Mouse (Mus musculus) kidney, adult 2 months (tissue): ENCODE results near the gene Ly6g6f.

Source experiments
- CTCF ChIP-seq: fragments of 200-500 bp; conservative IDR thresholded peaks from 2 replicates; pipeline ENCODE4 v1.5.1; 2011; ENCODE audit warnings: low read depth, mild to moderate bottlenecking, control low read depth, low read length, moderate library complexity, mixed read lengths; ENCODE audit not compliant: insufficient read depth, insufficient read length
- POLR2A ChIP-seq: fragments of 200-500 bp; IDR thresholded peaks from one replicate; pipeline ENCODE4 v1.6.1; 2011; ENCODE audit warnings: low read depth, low read length, control low read depth

DNA sequence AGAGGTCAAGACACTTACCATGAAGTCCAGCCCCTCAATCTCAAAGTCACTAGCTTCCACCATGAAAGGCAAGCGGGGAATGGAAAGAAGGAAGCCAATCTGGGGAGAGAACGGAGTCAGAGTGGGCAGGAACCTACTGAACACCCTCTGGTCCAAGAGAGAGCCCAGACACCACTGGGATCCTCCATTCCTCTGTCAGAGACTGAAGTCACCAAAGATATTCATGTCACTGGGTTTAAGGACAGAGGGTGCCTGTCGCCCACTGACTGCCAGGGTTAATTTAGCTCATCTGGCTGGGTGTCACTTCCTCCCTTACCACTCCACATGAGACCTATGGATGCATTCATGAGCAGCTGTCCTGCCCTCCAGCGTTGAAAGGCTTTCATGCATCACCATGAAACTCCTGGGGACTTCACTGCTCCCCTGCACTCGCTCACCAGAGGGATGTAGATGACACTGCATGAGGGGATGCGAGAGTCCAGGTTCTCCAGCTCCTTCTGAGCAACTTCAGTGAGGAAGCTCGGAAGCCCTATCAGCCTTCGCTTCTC lies 53.0 kb downstream of the Ly6g6f start:
- TF ChIP-seq POLR2A (no peak), CTCF (no peak)
